Mouse (Mus musculus): ENCODE results near the gene B2m.

DNA sequence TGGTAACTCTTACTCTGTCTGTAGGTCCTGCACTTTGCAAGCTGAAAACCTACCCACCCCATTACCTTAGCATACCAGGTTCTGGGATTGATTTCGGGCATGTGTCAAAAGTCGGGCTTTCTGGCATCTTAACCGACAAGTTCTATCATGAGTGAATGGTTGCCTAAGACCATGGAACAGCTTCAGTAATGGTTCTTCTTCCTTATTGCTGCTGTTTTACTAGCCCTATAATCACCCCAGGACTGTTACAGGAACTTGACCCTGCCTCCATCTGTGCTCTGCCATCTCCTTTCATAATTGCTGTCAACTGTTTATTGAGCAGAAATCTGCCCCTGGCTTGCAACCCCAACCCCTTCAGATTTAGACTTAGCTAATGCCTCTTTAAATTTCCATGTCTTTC, 39.3 kb downstream of the B2m start:
- TF ChIP-seq CTCF (IDR thresholded peaks at IDR 0.05; ENCODE audit: low read depth, low read length) (no peak), POLR2A (IDR thresholded peaks at IDR 0.05; ENCODE audit: insufficient read depth, low read length) (no peak)

Measured in ES-Bruce4 (cell line).